Mouse (Mus musculus) megakaryocyte progenitor cell, adult 5-6 weeks (primary cell): ENCODE measurements around the gene Ier3. TPM values are rescaled to one million over a fixed set of nuclear protein-coding genes. Genes with fewer than 3 reads are reported as not detected.
"Not testable (repeated sequence)": the region's sequence is repeated elsewhere in the genome, so short reads cannot be mapped to it uniquely, and the experiment has no call there.

ENCODE experiments used
- ATAC-seq: replicated peaks from 2 replicates; pipeline ENCODE4 v1.8.0; 2016; ENCODE audit warnings: mild to moderate bottlenecking, moderate TSS enrichment, inconsistent platforms; ENCODE audit not compliant: poor library complexity
- total RNA-seq, 2 experiments: library from RNA; stranded (forward) in 1 of 2; stranded (reverse) in 1 of 2; fragments of 157-497, 149-512 nt in 1 of 2; fragments of 200-1000 nt in 1 of 2; gene quantifications; 2 replicates each; pipeline versions ENCODE4 v1.2.3 to v1.2.4; 2015 to 2017

Ier3 gene
- total RNA-seq, 2 experiments from 2014 or later: 28.1 to 33.1 TPM

- ATAC-seq: no peak
Observed at GRCm38 (mm10) chr17:35835424-35836140, 14.1 kb downstream of the Ier3 start.

DNA sequence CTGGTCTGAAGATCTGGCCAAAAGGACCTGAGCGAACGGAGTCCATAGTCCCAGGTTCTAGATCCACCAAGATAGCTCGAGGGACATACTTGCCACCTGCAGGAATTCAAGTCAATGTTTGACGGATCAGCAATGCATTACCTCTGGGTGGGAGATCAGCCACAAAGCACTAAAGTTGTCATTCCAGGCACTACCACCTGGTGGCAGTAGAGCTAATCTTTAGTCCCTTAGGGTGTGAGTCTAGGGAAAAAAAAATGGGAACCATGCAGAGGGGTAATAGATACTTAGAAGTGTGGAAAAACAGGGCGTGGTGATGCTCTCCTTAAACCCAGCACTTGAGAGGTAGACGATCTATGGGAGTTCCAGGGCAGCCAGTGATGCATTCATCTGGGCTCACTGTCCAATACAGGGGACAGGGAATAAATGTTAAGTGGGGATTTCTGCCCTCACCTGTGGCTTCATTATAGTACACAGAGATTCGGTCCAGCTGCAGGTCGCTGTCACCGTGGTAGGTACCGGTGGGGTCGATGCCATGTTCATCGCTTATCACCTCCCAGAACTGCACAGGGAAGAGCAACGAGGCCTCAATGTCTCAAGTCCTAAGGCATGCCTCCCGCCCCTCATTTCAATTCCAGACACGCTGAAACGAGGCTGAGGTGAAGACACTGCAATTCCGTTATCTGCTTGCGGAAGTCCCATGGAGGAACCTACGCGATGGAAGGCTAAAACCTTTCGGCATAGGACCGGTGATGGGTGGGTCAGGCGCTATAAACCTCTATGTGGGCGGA is 14.9 kb downstream of the Ier3 start:
- ATAC-seq: peak; percentile 27

- ATAC-seq: peak; percentile 19
Observed at GRCm38 (mm10) chr17:35836991-35837422, 15.5 kb downstream of the Ier3 start.

- no peak for ATAC-seq
Observed at GRCm38 (mm10) chr17:35837487-35837886, 16.0 kb downstream of the Ier3 start.

- peak; percentile 39 for ATAC-seq
Observed at GRCm38 (mm10) chr17:35838122-35838544, 16.6 kb downstream of the Ier3 start, which contains the start of gene Tubb5. TSS of gene Tubb5 (minus strand) at chr17:35838306.

DNA sequence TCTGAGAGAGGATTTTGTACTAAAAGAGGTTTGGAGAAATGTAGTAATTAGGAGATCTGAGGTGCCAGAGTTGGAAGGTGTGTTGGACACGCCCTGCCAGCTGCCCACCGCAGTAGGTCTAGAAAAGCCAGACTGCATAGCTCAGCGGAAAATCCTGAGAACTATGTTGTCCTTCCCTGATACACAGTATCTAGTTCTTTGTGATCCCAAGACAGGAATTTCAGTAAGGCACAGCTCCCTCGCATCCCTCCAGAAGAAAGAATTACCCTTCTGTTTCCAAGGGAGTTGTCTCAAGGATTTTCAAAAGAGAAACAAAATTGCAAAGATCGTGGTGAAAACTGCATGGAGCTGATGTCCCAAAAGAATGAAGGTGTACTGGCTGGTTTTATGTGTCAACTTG is 17.1 kb downstream of the Ier3 start:
- no peak for ATAC-seq

- ATAC-seq: not testable (repeated sequence)
Observed at GRCm38 (mm10) chr17:35839002-35839401, 17.5 kb downstream of the Ier3 start.

DNA sequence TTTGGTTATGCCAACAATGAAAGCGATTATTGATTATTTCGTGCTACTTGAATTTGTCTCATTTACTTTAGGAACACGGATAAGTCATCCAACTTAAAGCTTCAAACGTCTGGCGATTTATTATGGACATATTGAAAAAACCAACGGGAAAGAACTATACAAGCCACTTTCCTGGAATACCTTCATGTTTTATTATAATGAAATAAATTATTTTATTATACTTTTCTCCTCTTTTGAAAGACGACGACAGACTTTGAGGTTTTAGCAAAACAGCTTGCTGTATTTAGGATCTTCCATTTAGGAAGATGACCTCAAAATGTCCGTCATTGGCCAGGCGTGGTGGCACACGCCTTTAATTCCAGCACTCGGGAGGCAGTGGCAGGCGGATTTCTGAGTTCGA is 19.1 kb downstream of the Ier3 start:
- ATAC-seq: no peak

DNA sequence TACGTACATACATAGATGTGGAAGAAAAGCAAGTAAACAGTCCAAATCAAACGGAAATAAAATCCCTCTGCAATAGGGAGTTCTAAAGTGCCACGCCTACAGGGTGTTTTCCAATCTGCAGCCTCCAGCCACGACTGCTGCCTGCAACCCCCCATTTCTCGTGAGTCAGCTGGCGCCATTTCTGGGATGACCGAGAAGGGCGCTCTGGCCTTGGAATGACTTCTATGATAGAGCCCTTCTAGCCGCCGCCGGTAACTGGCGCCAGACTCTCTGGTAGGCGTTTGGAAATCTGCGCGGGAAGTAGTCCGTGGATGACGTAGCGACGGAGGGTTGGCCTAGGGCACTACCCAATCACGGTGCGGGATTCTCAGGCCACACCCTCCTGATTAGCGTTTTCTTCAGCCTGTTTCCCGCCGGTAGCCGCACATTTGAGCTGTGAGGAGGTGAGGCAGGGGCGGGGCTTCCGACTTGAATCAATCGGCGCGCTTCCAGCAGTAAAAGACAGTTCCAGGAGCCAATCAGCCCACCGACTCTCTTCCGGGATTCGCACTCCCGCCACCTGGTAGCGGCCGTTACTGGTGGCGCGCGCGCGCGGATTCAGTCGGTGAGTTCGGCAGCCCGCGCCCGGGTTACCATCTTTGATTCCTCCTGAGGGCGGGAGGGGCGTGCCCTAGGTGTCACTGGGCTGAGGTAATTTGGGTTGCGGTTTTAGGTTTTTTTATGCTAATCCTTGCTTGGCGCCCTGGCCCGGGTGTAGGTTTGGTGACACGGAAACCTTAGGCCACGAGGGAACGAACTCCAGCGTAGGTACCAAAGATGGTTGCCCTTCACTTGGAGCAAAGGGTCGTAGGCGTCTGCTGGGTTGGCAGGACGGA is 19.8 kb downstream of the Ier3 start, which contains the start of gene Mdc1:
Gene Mdc1, plus strand, starts transcription at position 440 of the 875 bp plus-strand sequence.
- ATAC-seq: peak; percentile 71

- no peak for ATAC-seq
Observed at GRCm38 (mm10) chr17:35842006-35842405, 20.5 kb downstream of the Ier3 start.

DNA sequence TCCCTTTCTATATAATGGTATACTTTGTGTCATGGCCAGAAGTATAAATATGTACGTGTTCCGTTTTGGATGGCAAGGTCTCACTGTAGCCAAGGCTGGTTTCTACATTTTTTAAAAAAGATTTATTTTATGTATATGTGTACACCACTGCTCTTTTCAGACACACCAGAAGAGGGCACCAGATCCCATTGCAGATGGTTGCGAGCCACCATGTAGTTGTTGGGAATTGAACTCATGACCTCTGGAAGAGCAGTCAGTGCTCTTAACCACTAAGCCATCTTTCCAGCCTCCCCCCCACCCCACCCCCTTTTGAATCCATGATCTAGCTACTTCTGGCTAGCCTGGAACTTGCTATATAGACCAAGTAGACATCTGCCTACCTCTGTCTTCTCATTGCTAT is 22.0 kb downstream of the Ier3 start:
- ATAC-seq: no peak

- ATAC-seq: peak; percentile 21; the same call in 1 of the 2 replicates
Observed at GRCm38 (mm10) chr17:35848112-35848511, 26.6 kb downstream of the Ier3 start.

GRCm38 (mm10) chr17:35850974-35851373 is 29.5 kb downstream of the Ier3 start:
- ATAC-seq: peak; percentile 97

DNA sequence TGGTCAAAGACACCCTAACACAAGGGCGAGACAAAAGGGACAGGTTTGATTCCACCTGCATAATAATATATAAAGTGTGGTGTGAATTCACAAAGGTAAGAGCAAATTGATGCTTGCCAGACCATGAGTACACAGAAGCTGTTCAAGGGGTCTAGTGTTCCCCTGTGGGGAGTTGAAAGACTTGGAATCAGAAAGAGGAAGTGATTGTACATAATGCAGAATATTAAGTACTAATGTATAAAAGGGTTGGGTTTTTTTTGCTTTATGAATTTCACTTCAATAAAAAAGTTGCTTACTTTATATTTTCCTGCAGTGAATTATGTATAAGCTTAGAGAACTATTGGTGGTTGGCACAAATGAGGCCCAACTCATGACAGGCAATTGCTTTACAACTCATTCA is 37.9 kb downstream of the Ier3 start:
- no peak for ATAC-seq

DNA sequence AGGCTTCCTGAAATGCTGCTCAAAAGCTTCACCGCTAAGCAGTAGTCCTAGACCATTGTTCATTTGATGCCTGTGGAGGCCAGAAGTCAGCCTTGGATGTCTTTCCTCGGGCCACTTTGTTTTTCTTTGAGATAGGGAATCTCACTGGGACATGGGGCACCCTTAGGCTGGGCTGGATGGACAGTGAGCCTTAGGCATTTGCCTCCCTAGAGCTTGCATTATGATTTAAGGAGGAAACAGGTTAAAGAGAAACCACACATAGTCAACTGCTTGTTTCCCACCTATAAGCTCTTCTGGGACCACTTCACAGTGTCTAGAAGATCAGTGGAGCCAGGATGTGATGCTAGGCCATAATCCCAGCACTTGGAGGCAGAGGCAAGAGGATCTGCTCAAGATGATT is 38.4 kb downstream of the Ier3 start:
- ATAC-seq: no peak

DNA sequence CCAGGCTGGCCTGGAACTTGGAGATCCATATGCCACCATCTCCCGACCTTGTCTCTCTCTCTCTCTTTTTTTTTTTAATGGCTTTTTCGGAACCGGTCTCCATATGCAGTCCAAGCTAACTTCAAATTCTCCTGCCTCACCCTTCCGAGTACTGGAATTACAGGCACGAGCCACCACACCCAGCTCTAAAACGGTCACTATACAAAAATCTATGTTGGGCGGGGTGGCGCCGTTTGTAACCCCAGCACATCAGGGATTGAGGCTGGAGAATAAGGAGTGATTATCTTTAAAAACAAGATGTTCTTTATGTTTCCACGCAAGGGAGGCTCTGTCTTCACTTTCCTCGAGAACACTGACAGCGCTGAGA is 39.3 kb downstream of the Ier3 start:
- ATAC-seq: no peak

DNA sequence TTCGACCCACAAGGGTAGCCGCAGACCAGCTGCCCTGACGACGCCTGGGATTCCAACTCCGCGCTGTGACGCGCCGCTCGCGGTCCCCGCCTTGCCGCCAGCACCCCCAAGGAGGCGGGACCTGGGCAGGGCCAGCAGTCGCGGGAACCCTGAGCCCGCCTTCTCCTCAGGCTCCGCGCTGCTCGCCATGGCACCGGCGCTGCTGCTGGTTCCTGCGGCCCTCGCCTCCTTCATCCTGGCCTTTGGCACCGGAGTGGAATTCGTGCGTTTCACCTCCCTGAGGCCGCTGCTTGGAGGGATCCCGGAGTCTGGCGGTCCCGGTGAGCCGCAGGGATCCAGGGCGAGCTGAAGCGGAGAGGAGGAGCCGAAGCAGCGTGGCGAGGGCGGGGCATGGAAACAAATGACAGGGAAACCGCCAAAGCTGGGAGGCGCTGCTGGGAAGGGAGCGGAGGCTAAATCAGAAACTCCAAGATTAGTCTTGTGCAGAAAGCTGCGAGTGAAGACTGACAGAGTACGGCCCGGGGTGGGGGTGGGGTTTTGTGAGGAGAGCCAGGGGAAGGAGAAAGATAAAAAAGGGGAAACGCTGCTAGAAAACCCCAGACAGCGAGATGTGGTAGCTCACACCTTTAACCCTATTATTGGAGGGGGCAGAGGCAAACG is 39.8 kb downstream of the Ier3 start, which contains the start of gene Nrm:
Gene Nrm, plus strand, starts transcription at position 121 of the 660 bp plus-strand sequence.
- ATAC-seq: peak; percentile 88

- no peak for ATAC-seq
Observed at GRCm38 (mm10) chr17:35864832-35865353, 43.4 kb downstream of the Ier3 start.

GRCm38 (mm10) chr17:35865481-35866280 is 44.2 kb downstream of the Ier3 start, which contains the start of gene Ppp1r18:
TSS of gene Ppp1r18 (plus strand) at chr17:35865593.
- ATAC-seq: no peak
